Comparison of ENCODE assay signal across 17 mouse cellular contexts in the genomic region with DNA sequence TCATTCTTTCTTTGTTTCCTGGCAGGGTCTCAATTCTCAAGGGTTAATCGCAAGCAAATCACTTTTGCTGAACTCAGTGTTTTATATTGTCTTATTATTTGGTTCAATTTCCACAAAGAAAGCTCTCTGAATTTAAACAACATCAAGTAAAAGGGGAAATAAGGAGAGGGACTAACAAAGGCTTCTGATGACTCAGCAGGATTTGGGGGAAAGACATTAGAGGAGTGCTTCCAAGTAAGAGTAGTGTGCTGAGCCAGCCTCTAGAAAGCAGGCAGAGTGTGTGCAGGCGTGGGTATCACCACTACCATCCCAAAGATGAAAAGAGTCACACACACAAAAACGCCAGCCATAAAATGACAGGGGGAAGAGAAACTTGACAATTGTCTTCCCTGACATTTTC. TPM values are rescaled to one million over a fixed set of nuclear protein-coding genes. Genes with fewer than 3 reads are reported as not detected.
DNase-seq lines count a peak whose midpoint lies in the region; ATAC-seq and TF ChIP-seq lines count a peak whose summit lies in the region.
"Had no signal": no experiment of that assay in that cellular context is flagged by ENCODE, and none has a peak within 500 bp of the region (broad histone marks: within the 10 kb centered on the region; RNA-seq: fewer than 3 reads in every experiment).

No protein-coding gene starts in this region.

- no peak for DNase-seq in forebrain, embryonic 11.5 days (ENCODE audit: low spot score)
- no peak for DNase-seq in spleen, adult 2 months (ENCODE audit: low read depth in 1 of 2, low spot score in 2 of 2)
- no peak for DNase-seq in spleen, postnatal 36 days (ENCODE audit: low spot score in 2 of 2)
- DNase-seq in brain, embryonic 14.5 days (ENCODE audit: low read depth): peak; percentile 60
- DNase-seq in retina, embryonic 14.5 days (ENCODE audit: low spot score): no peak
- DNase-seq in urinary bladder, postnatal 36 days (ENCODE audit: low spot score in 2 of 2): no peak
- DNase-seq: cerebellum, postnatal 10 days; gastrocnemius, adult 2 months; kidney, adult 9 months; lung, postnatal 36 days had no signal

- ATAC-seq in forebrain, embryonic 15.5 days (replicated peaks): no peak
- no peak for ATAC-seq in forebrain, embryonic 11.5 days (replicated peaks; ENCODE audit: low FRiP score)
- ATAC-seq: hindbrain, postnatal 0 days; midbrain, embryonic 16.5 days had no signal

- no peak for TF ChIP-seq CTCF in spleen, adult 2 months (IDR thresholded peaks at IDR 0.05; ENCODE audit: extremely low read depth, insufficient read depth, insufficient read length, insufficient replicate concordance)
- no peak for TF ChIP-seq CTCF in brain, embryonic 14.5 days (IDR thresholded peaks at IDR 0.05; ENCODE audit: borderline replicate concordance, extremely low read depth, insufficient read depth, insufficient read length)

- 0 out of 2 replicates have a peak overlapping the region, but pooled peaks have one; percentile 20 for H3K27ac ChIP-seq in forebrain, embryonic 15.5 days (replicated peaks)
- H3K27ac ChIP-seq in forebrain, embryonic 11.5 days (ENCODE audit: low read depth, low read length): no peak overlapping the region; the same call in 1 of the 2 replicates
- H3K27ac ChIP-seq in spleen, adult 2 months (ENCODE audit: insufficient read depth, low read length): 0 out of 2 replicates have a peak overlapping the region, but pooled peaks have one; percentile 3
- H3K27ac ChIP-seq: gastrocnemius, adult 2 months; hindbrain, postnatal 0 days; limb, embryonic 12.5 days; liver, embryonic 15.5 days; neural tube, embryonic 12.5 days had no signal

- no peak overlapping the region for H3K4me3 ChIP-seq in forebrain, embryonic 15.5 days
- H3K4me3 ChIP-seq in forebrain, embryonic 11.5 days (ENCODE audit: low read depth, low read length): no peak overlapping the region
- H3K4me3 ChIP-seq in spleen, adult 2 months (ENCODE audit: extremely low read depth, insufficient read depth, insufficient read length): no peak overlapping the region
- H3K4me3 ChIP-seq: gastrocnemius, adult 2 months; heart, embryonic 12.5 days; limb, embryonic 12.5 days; liver, embryonic 15.5 days; neural tube, embryonic 12.5 days had no signal

- TF ChIP-seq POLR2A in spleen, adult 2 months (IDR thresholded peaks at IDR 0.05; ENCODE audit: low read depth, low read length): no peak
- no peak for TF ChIP-seq POLR2A in brain, embryonic 14.5 days (IDR thresholded peaks at IDR 0.05; ENCODE audit: borderline replicate concordance, extremely low read depth, insufficient read depth, insufficient read length, poor library complexity, severe bottlenecking)

- no peak overlapping the region for H3K9ac ChIP-seq in forebrain, embryonic 15.5 days (replicated peaks)
- H3K9ac ChIP-seq in forebrain, embryonic 11.5 days (ENCODE audit: low read length): no peak overlapping the region
- H3K9ac ChIP-seq: heart, embryonic 12.5 days; limb, embryonic 12.5 days; liver, embryonic 15.5 days; neural tube, embryonic 12.5 days had no signal

- H3K9me3 ChIP-seq in forebrain, embryonic 15.5 days: no peaks in the 10 kb centered on the region
- no peaks in the 10 kb centered on the region for H3K9me3 ChIP-seq in forebrain, embryonic 11.5 days (ENCODE audit: control insufficient read depth, low read length)
- H3K9me3 ChIP-seq: heart, embryonic 12.5 days; limb, embryonic 12.5 days; liver, embryonic 15.5 days; neural tube, embryonic 12.5 days had no signal

- no peak overlapping the region for H3K4me2 ChIP-seq in forebrain, embryonic 15.5 days (replicated peaks)
- no peak overlapping the region for H3K4me2 ChIP-seq in forebrain, embryonic 11.5 days (ENCODE audit: low read depth, low read length, severe bottlenecking)
- H3K4me2 ChIP-seq: heart, embryonic 12.5 days; limb, embryonic 12.5 days; liver, embryonic 15.5 days; neural tube, embryonic 12.5 days had no signal

- H3K27me3 ChIP-seq in forebrain, embryonic 15.5 days: no peaks in the 10 kb centered on the region
- H3K27me3 ChIP-seq in forebrain, embryonic 11.5 days (ENCODE audit: control insufficient read depth, insufficient read depth, low read length): no peaks in the 10 kb centered on the region
- H3K27me3 ChIP-seq in spleen, adult 2 months (ENCODE audit: control insufficient read depth, insufficient read depth, low read length): no peaks in the 10 kb centered on the region
- H3K27me3 ChIP-seq: heart, embryonic 12.5 days; limb, embryonic 12.5 days; liver, embryonic 15.5 days; neural tube, embryonic 12.5 days had no signal

- 22% methylated on average over 3 of the region's 3 CpGs for WGBS in forebrain, embryonic 15.5 days
- WGBS in forebrain, embryonic 11.5 days: 39% methylated on average over 3 of the region's 3 CpGs
- 67% methylated on average over 3 of the region's 3 CpGs for WGBS in spleen, adult 2 months

- peaks cover 8% of the 10 kb centered on the region for H3K4me1 ChIP-seq in forebrain, embryonic 15.5 days
- no peaks in the 10 kb centered on the region; the same call in 1 of the 2 replicates for H3K4me1 ChIP-seq in forebrain, embryonic 11.5 days (replicated peaks; ENCODE audit: control insufficient read depth, insufficient read depth, low read length)
- H3K4me1 ChIP-seq in spleen, adult 2 months (ENCODE audit: control insufficient read depth, insufficient read depth, insufficient read length): peaks cover 12% of the 10 kb centered on the region
- H3K4me1 ChIP-seq: heart, embryonic 12.5 days; neural tube, embryonic 12.5 days had no signal

- H3K36me3 ChIP-seq in forebrain, embryonic 15.5 days: no peaks in the 10 kb centered on the region
- H3K36me3 ChIP-seq in forebrain, embryonic 11.5 days (ENCODE audit: control insufficient read depth, insufficient read depth, low read length): no peaks in the 10 kb centered on the region
- H3K36me3 ChIP-seq in spleen, adult 2 months (ENCODE audit: control insufficient read depth, insufficient read depth, low read length): no peaks in the 10 kb centered on the region
- H3K36me3 ChIP-seq: heart, embryonic 12.5 days; limb, embryonic 12.5 days; liver, embryonic 15.5 days; neural tube, embryonic 12.5 days had no signal

RNA-seq across cellular contexts. Expression of gene Dnajc15, which starts 10.9 kb away (rescaled TPM):
- polyA plus RNA-seq in forebrain, embryonic 15.5 days (2015; fragmentation: Nextera tagmentation; extraction: Ambion mirVana): 61.4 and 64.4 TPM in 2 replicates
- 106 and 107 TPM in 2 replicates for polyA plus RNA-seq in forebrain, embryonic 11.5 days (2014; fragmentation: Nextera tagmentation; extraction: Ambion mirVana)
- polyA plus RNA-seq in spleen, adult 2 months (2012; rRNA removed): 3.5 and 4.0 TPM in 2 replicates
- polyA plus RNA-seq in brain, embryonic 14.5 days (2012; rRNA removed): 14.2 and 15.5 TPM in 2 replicates

RNA-seq across cellular contexts. Expression of gene Epsti1, which starts 40.0 kb away (rescaled TPM):
- polyA plus RNA-seq in forebrain, embryonic 15.5 days (2015; fragmentation: Nextera tagmentation; extraction: Ambion mirVana): 0.20 and 0.34 TPM in 2 replicates
- 0.16 and 0.19 TPM in 2 replicates for polyA plus RNA-seq in forebrain, embryonic 11.5 days (2014; fragmentation: Nextera tagmentation; extraction: Ambion mirVana)
- 35.3 and 49.6 TPM in 2 replicates for polyA plus RNA-seq in spleen, adult 2 months (2012; rRNA removed)
- 0.15 and 0.28 TPM in 2 replicates for polyA plus RNA-seq in brain, embryonic 14.5 days (2012; rRNA removed)
- polyA plus RNA-seq: midbrain, embryonic 16.5 days had no signal

Comparison
In these comparisons a context has a peak if more than half of its experiments do, and no peak if none do; other contexts are left out.
1. RNA of gene Epsti1, which starts 40.0 kb away (polyA plus RNA-seq): 35.3 to 49.6 TPM in spleen, adult 2 months; 0.20 to 0.34 TPM in forebrain, embryonic 15.5 days, 0.16 to 0.19 TPM in forebrain, embryonic 11.5 days and 0.15 to 0.28 TPM in brain, embryonic 14.5 days; every median in the first group is over 10 times any median in the second.